Mouse (Mus musculus) C2C12 (cell line): ENCODE measurements around the gene Ttc41. TPM values are rescaled to one million over a fixed set of nuclear protein-coding genes. Genes with fewer than 3 reads are reported as not detected.

Experiments used
- H3K27me3 ChIP-seq: one replicate; pipeline ENCODE4 v1.6.1; 2011; ENCODE audit not compliant: control insufficient read depth, insufficient read depth, insufficient read length
- H3K36me3 ChIP-seq: one replicate; pipeline ENCODE4 v1.6.1; 2011; ENCODE audit not compliant: control insufficient read depth, insufficient read depth
- H3K4me3 ChIP-seq: one replicate; pipeline ENCODE4 v1.5.1; 2011; ENCODE audit warnings: mild to moderate bottlenecking, control low read depth; ENCODE audit not compliant: poor library complexity, insufficient read depth, severe bottlenecking
- H3K79me2 ChIP-seq: one replicate; pipeline ENCODE4 v1.6.1; 2011; ENCODE audit not compliant: control insufficient read depth, insufficient read depth
- H3K79me3 ChIP-seq: one replicate; pipeline ENCODE4 v1.6.1; 2011; ENCODE audit warnings: low read depth, control low read depth
- H3ac ChIP-seq: one replicate; pipeline ENCODE3; 2011; ENCODE audit warnings: low read depth; ENCODE audit not compliant: control insufficient read depth, insufficient read length
- CEBPB ChIP-seq: IDR thresholded peaks from one replicate; pipeline ENCODE4 v1.6.1; 2011; ENCODE audit warnings: low read depth, mild to moderate bottlenecking, control low read depth, moderate library complexity
- CTCF ChIP-seq: IDR thresholded peaks from one replicate; pipeline ENCODE4 v1.5.1; 2011; ENCODE audit not compliant: control insufficient read depth, insufficient read depth, insufficient read length
- FOSL1 ChIP-seq: IDR thresholded peaks from one replicate; pipeline ENCODE4 v1.8.0; 2011; ENCODE audit warnings: mild to moderate bottlenecking, low read length; ENCODE audit not compliant: poor library complexity, insufficient read depth, severe bottlenecking
- MAX ChIP-seq: IDR thresholded peaks from one replicate; pipeline ENCODE4 v1.6.1; 2011; ENCODE audit warnings: mild to moderate bottlenecking, control low read depth
- MYOD1 ChIP-seq: IDR thresholded peaks from one replicate; pipeline ENCODE4 v1.6.1; 2011; ENCODE audit warnings: low read depth; ENCODE audit not compliant: control insufficient read depth, insufficient read length
- MYOG ChIP-seq: IDR thresholded peaks from one replicate; pipeline ENCODE4 v1.6.1; 2011; ENCODE audit not compliant: control insufficient read depth, insufficient read length; ENCODE audit errors: extremely low read depth
- USF1 ChIP-seq: IDR thresholded peaks from one replicate; pipeline ENCODE4 v1.6.1; 2011; ENCODE audit warnings: low read depth, mild to moderate bottlenecking, control low read depth, moderate library complexity
- polyA plus RNA-seq: library from polyadenylated mRNA; unstranded; fragments of >200 nt; fragmentation: generic; extraction: Trizol; gene quantifications from one replicate; pipeline ENCODE4 v1.2.1, GENCODE M21; 2012; ENCODE audit warnings: missing spikeins

The Ttc41 gene
- polyA plus RNA-seq, 1 experiment = 0.35 TPM

- peaks cover 82% of the 10 kb centered on the region for H3K36me3 ChIP-seq
- no peak overlapping the region for H3K4me3 ChIP-seq
- H3K79me2 ChIP-seq = peaks cover 79% of the 10 kb centered on the region
- no peak overlapping the region for H3ac ChIP-seq
- TF ChIP-seq MYOD1 (no peak), MYOG (no peak), MAX (no peak), FOSL1 (no peak)
- no peaks in the 10 kb centered on the region for H3K27me3 ChIP-seq
- H3K79me3 ChIP-seq = peaks cover 66% of the 10 kb centered on the region
These were observed 4.6 kb upstream of the Ttc41 start for GRCm38 (mm10) chr10:86700973-86701372.

- Histone ChIP-seq H3K36me3 (peaks cover 71% of the 10 kb centered on the region), H3K4me3 (no peak overlapping the region), H3K79me2 (peaks cover 77% of the 10 kb centered on the region), H3K27me3 (no peaks in the 10 kb centered on the region), H3ac (no peak overlapping the region), H3K79me3 (peaks cover 65% of the 10 kb centered on the region)
- no peak for TF ChIP-seq MYOD1
- no peak for TF ChIP-seq MAX
- TF ChIP-seq FOSL1 = no peak
- no peak for TF ChIP-seq MYOG
- no peak for TF ChIP-seq CEBPB
- no peak for TF ChIP-seq CTCF
- TF ChIP-seq USF1 = no peak
These were observed 3.2 kb upstream of the Ttc41 start for GRCm38 (mm10) chr10:86702312-86702920.

GRCm38 (mm10) chr10:86703375-86703774 is 2.2 kb upstream of the Ttc41 start:
- Histone ChIP-seq H3K4me3 (peak overlapping the region; percentile 89), H3K27me3 (no peaks in the 10 kb centered on the region), H3K79me2 (peaks cover 70% of the 10 kb centered on the region), H3K36me3 (peaks cover 62% of the 10 kb centered on the region), H3ac (peak overlapping the region; percentile 33), H3K79me3 (peaks cover 62% of the 10 kb centered on the region)
- TF ChIP-seq FOSL1 = no peak
- no peak for TF ChIP-seq MAX

GRCm38 (mm10) chr10:86704141-86704540 is 1.5 kb upstream of the Ttc41 start:
- peaks cover 54% of the 10 kb centered on the region for H3K36me3 ChIP-seq
- peaks cover 58% of the 10 kb centered on the region for H3K79me3 ChIP-seq
- peaks cover 62% of the 10 kb centered on the region for H3K79me2 ChIP-seq
- no peaks in the 10 kb centered on the region for H3K27me3 ChIP-seq
- peak overlapping the region; percentile 89 for H3K4me3 ChIP-seq
- peak overlapping the region; percentile 84 for H3ac ChIP-seq
- no peak for TF ChIP-seq CEBPB
- no peak for TF ChIP-seq MYOG
- no peak for TF ChIP-seq FOSL1
- TF ChIP-seq MAX = no peak
- no peak for TF ChIP-seq CTCF
- TF ChIP-seq USF1 = no peak
- TF ChIP-seq MYOD1 = no peak

GRCm38 (mm10) chr10:86704589-86705191 is 921 bp upstream of the Ttc41 start:
- no peak for TF ChIP-seq MYOG
- TF ChIP-seq USF1 = peak; percentile 48
- no peak for TF ChIP-seq CTCF
- peak; percentile 29 for TF ChIP-seq MAX
- TF ChIP-seq FOSL1 = no peak
- no peak for TF ChIP-seq MYOD1
- no peak for TF ChIP-seq CEBPB
- Histone ChIP-seq H3K27me3 (no peaks in the 10 kb centered on the region), H3K4me3 (peak overlapping the region; percentile 89), H3K36me3 (peaks cover 48% of the 10 kb centered on the region), H3ac (peak overlapping the region; percentile 84), H3K79me2 (peaks cover 56% of the 10 kb centered on the region), H3K79me3 (peaks cover 52% of the 10 kb centered on the region)

GRCm38 (mm10) chr10:86705922-86706752 is 526 bp downstream of the Ttc41 start:
- H3K4me3 ChIP-seq = peak overlapping the region; percentile 41
- H3K79me2 ChIP-seq = peaks cover 42% of the 10 kb centered on the region
- peak overlapping the region; percentile 73 for H3ac ChIP-seq
- H3K79me3 ChIP-seq = peaks cover 40% of the 10 kb centered on the region
- H3K36me3 ChIP-seq = peaks cover 34% of the 10 kb centered on the region
- no peak for TF ChIP-seq FOSL1
- TF ChIP-seq CEBPB = no peak
- no peak for TF ChIP-seq MAX
- no peak for TF ChIP-seq USF1
- no peaks in the 10 kb centered on the region for H3K27me3 ChIP-seq
